Mouse (Mus musculus) spleen, adult 2 months (tissue): ENCODE measurements around the gene Tmem106c.

ENCODE experiments used
- CTCF ChIP-seq: fragments of 200-500 bp; IDR thresholded peaks from 2 replicates; pipeline ENCODE4 v1.5.1; 2011; ENCODE audit warnings: mild to moderate bottlenecking, inconsistent platforms; ENCODE audit not compliant: insufficient read depth, insufficient read length, insufficient replicate concordance; ENCODE audit errors: extremely low read depth
- POLR2A ChIP-seq: fragments of 200-500 bp; IDR thresholded peaks from 2 replicates; pipeline ENCODE4 v1.6.1; 2011; ENCODE audit warnings: low read depth, low read length, inconsistent platforms

DNA sequence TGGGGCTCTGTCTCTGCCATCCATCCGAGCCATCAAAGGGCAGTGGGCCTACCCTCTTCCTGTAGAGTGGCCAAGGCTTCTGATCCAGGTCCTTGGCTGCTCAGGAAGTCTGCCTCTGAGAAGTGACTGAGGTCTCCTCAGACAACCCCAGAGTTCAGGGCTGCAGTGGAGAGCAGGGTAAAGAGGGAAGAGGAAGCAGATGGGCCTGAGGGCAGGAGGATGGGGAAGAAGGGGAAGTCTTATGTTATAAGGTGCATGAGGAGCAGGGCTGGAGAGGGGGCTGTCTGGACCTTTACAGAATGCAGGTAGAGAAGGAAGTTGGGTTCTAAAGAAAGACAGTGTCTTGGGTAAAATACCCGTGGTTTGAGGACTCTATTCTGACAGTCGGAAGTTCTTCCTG, 14.3 kb upstream of the Tmem106c start:
- TF ChIP-seq POLR2A, result no peak
- TF ChIP-seq CTCF, result no peak
